Mouse (Mus musculus) liver, postnatal 0 days (tissue): ENCODE results near the gene Pomgnt2.

Experiments used
- CTCF ChIP-seq: sonication (generic); IDR thresholded peaks from 2 replicates; pipeline ENCODE4 v1.5.1; 2016; ENCODE audit warnings: antibody characterized with exemption, low read depth
- EP300 ChIP-seq: IDR thresholded peaks from 2 replicates; pipeline ENCODE4 v1.6.1; 2016; ENCODE audit warnings: antibody characterized with exemption, low read depth, mild to moderate bottlenecking

- TF ChIP-seq CTCF (no peak), EP300 (no peak)
These were observed 38.0 kb upstream of the Pomgnt2 start for GRCm38 (mm10) chr9:122034949-122035348.
